Mouse (Mus musculus): ENCODE measurements around the gene Qrich2.
"Not testable (repeated sequence)": the region's sequence is repeated elsewhere in the genome, so short reads cannot be mapped to it uniquely, and the experiment has no call there.

Qrich2 gene

DNA sequence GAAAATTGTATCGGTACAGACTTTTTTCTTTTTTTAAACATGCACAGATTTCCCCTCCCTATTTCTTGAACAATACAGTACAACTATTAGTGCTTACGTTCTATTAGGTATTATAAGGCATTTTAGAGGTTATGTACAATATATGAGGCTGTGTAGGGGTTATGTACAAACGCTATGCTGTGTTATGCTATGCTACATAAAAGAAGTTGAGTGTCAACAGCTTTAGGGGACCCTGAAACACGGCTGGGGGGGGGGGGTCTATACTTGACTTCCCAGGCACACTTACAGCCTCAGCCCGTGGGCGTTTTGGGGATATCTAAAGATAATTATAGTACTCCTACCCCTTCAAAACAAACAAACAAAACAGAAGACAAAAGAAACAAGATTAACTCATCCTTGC is 33.9 kb downstream of the Qrich2 start:
- in situ Hi-C loops (cut with MboI, MseI) = loop anchor here (10.0 kb wide), 1 partner anchor 57 kb away; no protein-coding TSS in a partner anchor

DNA sequence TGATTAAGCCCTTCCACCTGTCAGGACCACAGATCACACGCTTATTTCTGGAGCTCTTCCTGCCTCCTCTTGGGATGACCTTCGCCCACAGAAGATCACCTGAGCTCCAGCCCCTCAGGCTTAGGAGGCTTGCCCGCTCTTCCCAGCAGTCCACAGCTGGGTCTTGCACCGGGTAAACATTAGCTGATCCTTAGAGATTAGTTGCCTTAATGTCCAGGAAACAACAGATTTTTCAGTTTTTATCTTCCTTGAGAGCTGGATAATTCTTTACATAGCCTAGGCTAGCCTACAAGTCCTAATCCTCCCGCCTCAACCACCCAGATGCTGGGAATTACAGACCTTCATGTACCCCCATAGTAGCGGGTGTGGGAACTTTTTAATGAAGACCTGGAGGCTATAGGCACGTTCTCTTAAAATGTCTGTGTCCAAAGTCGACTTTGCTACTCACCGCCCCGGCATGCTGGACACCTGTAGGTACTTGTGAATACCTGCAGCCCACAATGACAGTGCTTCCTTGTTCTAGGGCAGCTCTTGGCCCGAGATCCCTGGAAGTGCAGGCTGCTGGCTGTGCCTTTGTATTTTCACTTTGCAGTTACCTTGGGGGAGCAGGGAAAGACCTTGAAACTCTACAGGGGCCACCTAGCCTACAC is 34.5 kb downstream of the Qrich2 start:
- in situ Hi-C loops (cut with MboI, MseI) = loop anchor here (10.0 kb wide), 1 partner anchor 57 kb away; no protein-coding TSS in a partner anchor

DNA sequence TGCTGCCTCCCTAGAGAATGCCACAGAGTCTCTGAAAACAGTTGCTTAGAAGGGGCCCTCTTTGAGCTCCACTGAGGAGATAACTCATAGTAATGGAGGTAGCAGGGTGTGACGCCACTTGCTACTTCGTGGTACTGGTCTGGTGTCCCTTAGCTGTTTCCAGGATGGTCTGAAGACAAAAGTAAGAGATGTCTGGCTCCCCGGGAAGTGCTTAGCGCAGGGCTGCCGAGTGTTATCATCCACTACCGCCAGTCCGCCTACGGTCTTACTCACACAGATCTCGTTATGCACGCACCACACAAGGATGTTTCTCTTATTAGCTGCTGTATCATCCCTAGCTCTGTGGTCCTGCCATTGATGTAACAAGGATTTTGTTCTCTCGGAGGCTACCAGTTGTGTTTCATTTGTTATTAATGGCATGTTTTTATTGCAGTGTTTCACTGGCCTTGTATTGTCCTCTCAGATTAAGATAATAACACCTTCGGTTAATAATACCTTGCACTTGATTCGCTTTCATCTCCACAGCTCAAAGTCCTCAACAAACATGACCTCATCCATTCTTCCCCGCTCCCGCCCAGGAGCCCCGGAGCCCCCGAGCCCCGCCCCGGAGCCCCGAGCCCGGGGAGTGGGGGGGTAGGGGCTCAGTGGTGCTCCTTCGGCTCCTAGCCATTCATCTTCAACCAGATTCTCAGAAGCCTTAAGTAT is 35.2 kb downstream of the Qrich2 start:
- in situ Hi-C loops (cut with MboI, MseI) = loop anchor here (10.0 kb wide), 1 partner anchor 56 kb away; no protein-coding TSS in a partner anchor

DNA sequence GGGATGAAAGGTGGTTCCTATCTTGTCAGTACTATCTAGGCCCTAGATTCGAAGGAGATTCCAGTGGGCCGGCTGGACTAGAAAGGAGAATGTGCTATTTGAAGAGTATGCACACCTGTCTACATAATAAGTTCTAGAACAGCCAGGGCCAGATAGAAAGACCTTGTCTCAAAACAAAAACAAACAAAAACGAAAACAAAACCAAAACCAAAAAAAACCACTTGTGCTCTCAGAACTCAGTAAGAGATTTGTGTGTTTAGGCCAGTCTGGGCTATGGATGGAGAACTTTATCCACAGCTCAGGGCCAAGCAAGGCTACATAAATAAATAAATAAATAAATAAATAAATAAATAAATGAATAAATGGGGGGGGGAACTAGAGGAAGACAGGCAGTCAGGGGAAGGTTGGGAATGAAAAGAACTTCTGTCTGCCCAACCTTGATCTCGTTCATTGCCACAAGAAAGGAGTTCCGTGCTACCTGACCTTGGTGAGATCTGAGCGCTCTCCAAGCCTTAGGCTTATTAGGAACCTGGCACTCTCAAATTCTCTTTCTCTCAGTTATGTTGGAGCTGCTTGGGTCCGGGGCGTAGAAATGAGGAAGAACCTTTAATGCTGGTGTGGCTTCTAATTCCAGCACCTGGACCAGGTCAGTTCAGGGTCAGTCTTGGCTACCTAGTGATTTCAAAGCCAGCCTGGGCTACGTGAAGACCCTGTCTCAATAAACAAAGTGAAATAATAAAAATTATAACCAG is 36.0 kb downstream of the Qrich2 start:
- in situ Hi-C loops (cut with MboI, MseI) = loop anchor here (10.0 kb wide), 1 partner anchor 55 kb away; no protein-coding TSS in a partner anchor

- in situ Hi-C loops (cut with MboI, MseI) = no loop called here
These were observed 36.9 kb downstream of the Qrich2 start for GRCm38 (mm10) chr11:116428872-116429859.

- in situ Hi-C loops (cut with MboI, MseI) = no loop called here
These were observed 39.0 kb downstream of the Qrich2 start for GRCm38 (mm10) chr11:116426852-116427575.

DNA sequence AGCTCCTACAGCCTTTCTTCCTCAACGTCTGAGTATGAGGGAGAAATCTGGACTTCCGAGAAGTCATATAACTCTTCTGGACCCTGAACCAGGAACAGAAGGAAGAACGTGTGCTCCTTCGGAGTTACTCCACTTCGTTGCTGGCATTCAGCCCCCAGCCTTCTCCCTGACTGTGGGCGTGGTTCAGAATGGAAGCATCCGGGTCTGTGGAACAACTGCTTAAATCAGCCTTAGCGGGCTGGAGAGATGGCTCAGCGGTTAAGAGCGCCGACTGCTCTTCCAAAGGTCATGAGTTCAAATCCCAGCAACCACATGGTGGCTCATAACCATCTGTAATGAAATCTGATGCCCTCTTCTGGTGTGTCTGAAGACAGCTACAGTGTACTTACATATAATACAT is 39.7 kb downstream of the Qrich2 start:
- in situ Hi-C loops (cut with MboI, MseI) = not testable (repeated sequence)

- in situ Hi-C loops (cut with MboI, MseI) = loop anchor here (25.0 kb wide), 3 partner anchors 788 to 1812 kb away; partner anchors contain the start of genes Armc7, Cyth1, Nt5c and Slc25a19
These were observed 41.2 kb downstream of the Qrich2 start for GRCm38 (mm10) chr11:116424621-116425407.

- in situ Hi-C loops (cut with MboI, MseI) = loop anchor here (25.0 kb wide), 3 partner anchors 787 to 1813 kb away; partner anchors contain the start of genes Armc7, Cyth1, Nt5c and Slc25a19
These were observed 42.0 kb downstream of the Qrich2 start for GRCm38 (mm10) chr11:116423782-116424620.

GRCm38 (mm10) chr11:116423214-116423613 is 42.8 kb downstream of the Qrich2 start:
- in situ Hi-C loops (cut with MboI, MseI) = loop anchor here (25.0 kb wide), 3 partner anchors 786 to 1814 kb away; partner anchors contain the start of genes Armc7, Cyth1, Nt5c and Slc25a19

GRCm38 (mm10) chr11:116422562-116422961 is 43.5 kb downstream of the Qrich2 start:
- in situ Hi-C loops (cut with MboI, MseI) = loop anchor here (25.0 kb wide), 3 partner anchors 785 to 1815 kb away; partner anchors contain the start of genes Armc7, Cyth1, Nt5c and Slc25a19

DNA sequence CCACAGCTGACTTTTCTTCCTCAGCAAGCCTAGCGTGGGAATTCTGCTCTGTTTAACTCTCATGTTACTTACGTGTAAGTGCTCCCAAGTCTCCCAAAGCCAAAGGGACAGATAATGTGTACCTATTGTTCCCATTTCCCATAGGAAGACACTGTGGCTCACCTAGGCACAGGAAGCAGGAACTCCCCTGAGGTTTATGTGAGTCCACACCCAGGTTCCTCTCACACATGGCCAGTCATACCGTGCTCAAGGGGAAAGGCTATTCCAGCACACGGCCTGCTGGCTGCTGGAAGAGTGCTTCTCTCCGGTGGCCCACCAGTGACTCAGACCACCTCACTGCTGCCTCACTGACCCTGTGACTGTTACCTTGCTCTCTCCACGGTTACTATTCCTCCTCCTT is 44.9 kb downstream of the Qrich2 start:
- in situ Hi-C loops (cut with MboI, MseI) = loop anchor here (25.0 kb wide), 3 partner anchors 784 to 1816 kb away; partner anchors contain the start of genes Armc7, Cyth1, Nt5c and Slc25a19

- in situ Hi-C loops (cut with MboI, MseI) = loop anchor here (25.0 kb wide), 3 partner anchors 782 to 1818 kb away; partner anchors contain the start of genes Armc7, Cyth1, Nt5c and Slc25a19
These were observed 47.1 kb downstream of the Qrich2 start for GRCm38 (mm10) chr11:116418841-116419462.

GRCm38 (mm10) chr11:116418194-116418840 is 47.7 kb downstream of the Qrich2 start:
- in situ Hi-C loops (cut with MboI, MseI) = loop anchor here (25.0 kb wide), 3 partner anchors 781 to 1819 kb away; partner anchors contain the start of genes Armc7, Cyth1, Nt5c and Slc25a19

- in situ Hi-C loops (cut with MboI, MseI) = loop anchor here (25.0 kb wide), 3 partner anchors 780 to 1820 kb away; partner anchors contain the start of genes Armc7, Cyth1, Nt5c and Slc25a19
These were observed 49.0 kb downstream of the Qrich2 start for GRCm38 (mm10) chr11:116417054-116417453.

- in situ Hi-C loops (cut with MboI, MseI) = loop anchor here (25.0 kb wide), 3 partner anchors 779 to 1821 kb away; partner anchors contain the start of genes Armc7, Cyth1, Nt5c and Slc25a19
These were observed 49.7 kb downstream of the Qrich2 start for GRCm38 (mm10) chr11:116416196-116416943.
